Mouse (Mus musculus): ENCODE measurements around the gene Hjurp. TPM values are rescaled to one million over a fixed set of nuclear protein-coding genes. Genes with fewer than 3 reads are reported as not detected.

The Hjurp gene
- polyA plus RNA-seq, 1 experiment from 2014 or later = 225 TPM

DNA sequence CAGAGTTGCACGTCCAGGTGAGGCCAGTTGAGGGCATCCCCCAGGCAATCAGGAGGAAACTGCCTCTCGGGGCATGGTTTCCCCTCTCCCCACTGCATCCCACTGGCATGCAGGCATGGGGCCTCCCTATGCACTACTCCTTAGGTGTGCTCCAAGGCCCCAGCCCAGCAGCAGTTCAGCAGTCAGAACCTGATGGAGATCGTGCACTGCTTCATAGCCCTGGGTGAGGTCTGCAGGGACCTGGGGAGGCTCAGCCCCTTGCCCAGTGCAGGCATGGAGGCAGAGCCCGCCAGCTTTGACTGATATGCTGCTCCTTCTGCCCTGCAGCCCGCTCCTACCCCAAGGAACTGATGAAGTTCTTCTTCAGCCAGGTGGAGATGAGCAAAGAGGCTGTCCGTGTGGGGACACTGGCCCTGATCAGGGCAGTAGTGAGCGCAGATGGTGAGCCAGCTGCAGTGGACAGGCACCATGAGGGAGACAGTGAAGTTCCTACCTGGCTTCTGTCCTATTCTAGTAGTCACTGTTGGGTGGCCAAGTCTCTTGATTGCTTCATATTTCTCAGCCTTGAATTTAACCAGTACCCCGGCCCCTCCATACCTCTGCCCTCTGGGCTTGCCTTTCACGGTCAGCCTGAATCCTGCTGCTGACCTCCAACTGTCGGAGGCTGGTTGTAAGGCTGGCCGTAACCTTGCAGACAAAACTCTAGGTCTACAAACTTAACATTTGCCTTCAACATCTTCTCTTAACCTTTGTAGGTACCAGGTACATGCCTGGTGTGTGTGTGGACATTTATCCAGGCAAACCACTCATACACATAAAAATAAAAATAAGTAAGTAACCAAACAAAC lies 42.2 kb downstream of the Hjurp start:
- no peak for TF ChIP-seq CTCF (IDR thresholded peaks at IDR 0.05; ENCODE audit: low read depth)
- WGBS = 61% methylated on average over 11 of the region's 11 CpGs
- DNase-seq = no peak
- peaks cover 84% of the 10 kb centered on the region for H3K9me3 ChIP-seq (ENCODE audit: low read depth, low read length)
- no peak overlapping the region for H3K27ac ChIP-seq (ENCODE audit: low read depth)
- H3K4me3 ChIP-seq (ENCODE audit: low read depth, low read length) = no peak overlapping the region
- 0 out of 2 replicates have a peak, but pooled peaks have one; percentile 3 for ATAC-seq (ENCODE audit: insufficient read depth)
- H3K36me3 ChIP-seq (ENCODE audit: insufficient read depth) = no peaks in the 10 kb centered on the region
- H3K27me3 ChIP-seq (ENCODE audit: insufficient read depth, low read length) = no peaks in the 10 kb centered on the region
- no peaks in the 10 kb centered on the region for H3K4me1 ChIP-seq (ENCODE audit: insufficient read depth)
- H3K4me2 ChIP-seq = no peak overlapping the region
- H3K9ac ChIP-seq = no peak overlapping the region

DNA sequence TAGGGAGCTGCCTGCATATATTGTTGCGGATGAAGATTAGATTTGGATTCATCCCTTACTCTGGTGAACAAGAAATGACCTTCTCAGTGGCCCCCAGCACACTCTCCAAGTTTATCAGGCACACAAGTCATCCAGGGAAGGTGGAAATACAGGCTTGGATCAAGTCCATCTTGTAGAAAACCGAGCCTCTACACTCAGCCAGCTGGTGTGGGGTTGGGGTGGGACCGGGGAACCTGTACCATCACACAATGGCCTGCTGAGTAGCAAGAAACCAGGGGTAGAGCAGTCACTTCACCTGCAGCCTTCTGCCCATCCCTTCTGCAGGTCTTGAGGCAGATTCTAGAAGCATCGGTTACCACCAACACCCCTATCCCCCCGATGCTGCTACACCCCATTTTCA lies 42.8 kb downstream of the Hjurp start:
- H3K4me3 ChIP-seq (ENCODE audit: low read depth, low read length) = no peak overlapping the region
- no peaks in the 10 kb centered on the region for H3K27me3 ChIP-seq (ENCODE audit: insufficient read depth, low read length)
- H3K4me2 ChIP-seq = no peak overlapping the region
- H3K9ac ChIP-seq = no peak overlapping the region
- no peak for DNase-seq
- no peak for ATAC-seq (ENCODE audit: insufficient read depth)
- WGBS = 42% methylated on average over 5 of the region's 5 CpGs
- H3K4me1 ChIP-seq (ENCODE audit: insufficient read depth) = no peaks in the 10 kb centered on the region
- H3K27ac ChIP-seq (ENCODE audit: low read depth) = no peak overlapping the region
- H3K9me3 ChIP-seq (ENCODE audit: low read depth, low read length) = peaks cover 84% of the 10 kb centered on the region
- H3K36me3 ChIP-seq (ENCODE audit: insufficient read depth) = no peaks in the 10 kb centered on the region
- no peak for TF ChIP-seq CTCF (IDR thresholded peaks at IDR 0.05; ENCODE audit: low read depth)

DNA sequence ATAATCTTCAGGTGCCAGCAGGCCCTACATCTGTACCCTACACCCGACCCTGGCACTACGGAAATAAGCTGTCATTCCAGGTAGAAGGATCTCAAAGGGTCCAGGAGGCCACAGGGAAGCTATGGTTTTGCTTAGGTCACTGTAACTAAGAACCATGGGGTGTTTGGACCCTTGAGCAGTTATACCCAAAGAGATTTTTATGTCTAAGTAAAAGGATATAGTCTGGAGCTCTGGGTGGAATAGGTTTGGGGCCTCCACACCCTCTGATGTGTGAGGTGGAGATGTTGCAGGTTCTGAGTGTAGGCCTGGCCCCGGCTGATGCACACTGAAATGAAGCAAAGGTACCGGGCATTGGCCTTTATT lies 43.2 kb downstream of the Hjurp start:
- Histone ChIP-seq H3K9me3 (ENCODE audit: low read depth, low read length) (peaks cover 84% of the 10 kb centered on the region), H3K9ac (no peak overlapping the region), H3K4me1 (ENCODE audit: insufficient read depth) (no peaks in the 10 kb centered on the region), H3K27me3 (ENCODE audit: insufficient read depth, low read length) (no peaks in the 10 kb centered on the region), H3K27ac (ENCODE audit: low read depth) (no peak overlapping the region), H3K36me3 (ENCODE audit: insufficient read depth) (no peaks in the 10 kb centered on the region), H3K4me2 (no peak overlapping the region), H3K4me3 (ENCODE audit: low read depth, low read length) (no peak overlapping the region)
- DNase-seq (no peak), ATAC-seq (ENCODE audit: insufficient read depth) (no peak)
- 57% methylated on average over 4 of the region's 4 CpGs for WGBS
- no peak for TF ChIP-seq CTCF (IDR thresholded peaks at IDR 0.05; ENCODE audit: low read depth)

DNA sequence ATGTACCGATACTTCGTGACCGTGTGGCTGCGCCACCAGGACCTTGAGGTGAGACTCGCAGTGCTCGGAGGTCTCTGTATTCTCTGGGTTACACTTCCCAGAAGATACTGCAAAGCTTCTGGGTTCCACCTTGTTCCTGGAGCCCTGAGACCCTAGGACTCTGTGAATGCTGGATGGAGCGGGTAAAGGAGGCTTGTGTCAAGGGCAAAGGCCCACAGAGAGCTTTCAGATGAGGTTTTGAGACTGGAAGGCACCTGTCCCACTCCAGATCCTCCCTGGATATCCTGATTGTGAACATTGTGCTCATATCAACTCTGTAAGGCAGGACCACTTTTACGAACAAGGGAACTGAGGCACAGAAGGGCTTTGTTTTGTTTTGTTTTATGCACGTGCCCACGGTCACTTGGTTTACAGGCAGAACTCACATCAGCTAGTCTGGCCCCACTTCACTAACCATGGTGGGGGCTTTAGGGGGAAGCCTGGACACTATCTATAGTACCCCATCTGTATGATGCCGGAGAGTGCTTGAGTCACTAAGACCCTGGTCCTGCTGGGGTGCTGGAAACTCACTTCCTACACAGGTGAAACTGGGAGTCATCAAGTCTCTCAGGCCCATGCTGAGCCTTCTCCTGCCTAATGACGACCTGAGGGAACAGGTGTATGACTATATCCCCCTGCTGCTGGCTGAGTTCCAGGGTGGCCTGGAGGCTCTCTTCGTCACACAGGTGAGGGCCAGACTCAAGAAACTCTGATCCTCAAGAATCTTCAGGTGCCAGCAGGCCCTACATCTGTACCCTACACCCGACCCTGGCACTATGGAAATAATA lies 43.8 kb downstream of the Hjurp start:
- ATAC-seq (ENCODE audit: insufficient read depth) (no peak), DNase-seq (no peak)
- WGBS = 67% methylated on average over 14 of the region's 14 CpGs
- no peaks in the 10 kb centered on the region for H3K36me3 ChIP-seq (ENCODE audit: insufficient read depth)
- H3K27ac ChIP-seq (ENCODE audit: low read depth) = no peak overlapping the region
- no peaks in the 10 kb centered on the region for H3K4me1 ChIP-seq (ENCODE audit: insufficient read depth)
- no peak for TF ChIP-seq CTCF (IDR thresholded peaks at IDR 0.05; ENCODE audit: low read depth)
- H3K4me3 ChIP-seq (ENCODE audit: low read depth, low read length) = no peak overlapping the region
- H3K9ac ChIP-seq = no peak overlapping the region
- peaks cover 82% of the 10 kb centered on the region for H3K9me3 ChIP-seq (ENCODE audit: low read depth, low read length)
- no peaks in the 10 kb centered on the region for H3K27me3 ChIP-seq (ENCODE audit: insufficient read depth, low read length)
- no peak overlapping the region for H3K4me2 ChIP-seq

DNA sequence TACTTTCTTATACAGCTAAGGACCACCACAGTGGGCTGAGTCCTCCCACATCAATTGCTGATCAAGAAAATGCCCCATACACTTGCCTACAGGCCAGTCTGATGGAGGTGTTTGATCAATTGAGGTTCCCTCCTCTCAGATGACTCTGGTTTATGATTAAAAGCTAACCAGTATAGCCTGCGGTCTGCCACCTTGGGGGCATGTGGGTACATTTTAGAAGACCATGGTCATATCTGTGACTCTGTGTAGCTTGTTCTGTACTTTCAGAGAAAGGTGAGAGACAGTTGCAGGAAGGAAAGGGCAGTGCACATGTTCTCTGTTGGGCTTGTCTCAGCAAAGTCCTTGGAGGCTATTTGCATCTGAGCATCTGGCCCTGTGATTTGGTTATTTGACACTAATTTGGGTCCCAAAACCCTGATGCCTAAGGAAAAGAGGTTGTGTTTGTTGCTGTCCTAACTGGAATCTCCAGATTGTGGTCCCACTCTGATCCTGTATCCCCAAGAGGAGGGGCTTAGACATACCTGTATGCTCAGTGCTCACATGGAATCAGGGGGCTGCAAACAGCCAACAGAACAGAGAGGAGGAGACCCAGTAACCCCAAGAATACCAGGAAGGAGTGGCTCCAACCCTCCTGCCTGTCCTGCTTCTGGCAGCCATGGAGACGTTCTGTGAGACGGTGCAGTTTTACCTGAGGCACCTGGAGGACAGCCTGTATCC lies 44.6 kb downstream of the Hjurp start:
- WGBS = 53% methylated on average over 3 of the region's 3 CpGs
- no peaks in the 10 kb centered on the region for H3K36me3 ChIP-seq (ENCODE audit: insufficient read depth)
- no peak for TF ChIP-seq CTCF (IDR thresholded peaks at IDR 0.05; ENCODE audit: low read depth)
- no peaks in the 10 kb centered on the region for H3K4me1 ChIP-seq (ENCODE audit: insufficient read depth)
- H3K9ac ChIP-seq = no peak overlapping the region
- peaks cover 84% of the 10 kb centered on the region for H3K9me3 ChIP-seq (ENCODE audit: low read depth, low read length)
- H3K4me2 ChIP-seq = no peak overlapping the region
- H3K27ac ChIP-seq (ENCODE audit: low read depth) = no peak overlapping the region
- no peaks in the 10 kb centered on the region for H3K27me3 ChIP-seq (ENCODE audit: insufficient read depth, low read length)
- no peak overlapping the region for H3K4me3 ChIP-seq (ENCODE audit: low read depth, low read length)
- ATAC-seq (ENCODE audit: insufficient read depth) (no peak), DNase-seq (no peak)

DNA sequence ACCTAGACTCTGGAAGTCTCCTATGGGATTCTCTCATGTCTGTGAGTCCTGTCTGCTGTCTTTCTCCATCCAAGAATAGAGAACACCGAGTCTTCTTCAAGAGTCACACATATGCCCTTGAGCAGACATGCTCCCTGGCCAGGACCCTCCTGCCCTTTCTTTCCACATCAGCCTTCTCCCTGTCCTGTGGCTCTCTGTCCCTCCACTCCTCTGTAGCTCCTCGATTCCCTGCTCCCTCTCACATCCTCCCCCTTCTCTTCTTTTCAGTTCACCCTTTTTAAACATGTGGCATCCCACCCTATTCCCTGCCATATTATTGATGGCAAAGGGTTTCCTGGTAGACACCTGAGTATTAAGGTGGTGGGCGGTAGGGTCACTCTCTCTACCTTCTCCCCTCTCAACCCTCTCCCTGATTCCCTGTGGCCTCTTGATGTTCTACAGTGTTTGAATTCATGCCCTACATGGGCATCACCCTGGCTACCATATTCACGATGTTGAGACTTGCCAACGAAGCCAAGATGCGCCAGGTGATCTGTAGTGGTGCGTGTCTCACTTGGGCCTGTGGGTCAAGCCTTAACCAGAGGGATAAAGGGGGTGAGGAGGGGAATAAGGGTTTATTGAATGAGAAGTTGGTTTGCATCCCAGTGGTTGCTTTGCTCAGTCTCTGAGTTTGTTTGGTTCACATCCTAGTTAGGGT lies 45.5 kb downstream of the Hjurp start:
- WGBS = 60% methylated on average over 7 of the region's 7 CpGs
- Histone ChIP-seq H3K4me2 (no peak overlapping the region), H3K9ac (no peak overlapping the region), H3K27ac (ENCODE audit: low read depth) (no peak overlapping the region), H3K36me3 (ENCODE audit: insufficient read depth) (no peaks in the 10 kb centered on the region), H3K4me3 (ENCODE audit: low read depth, low read length) (no peak overlapping the region), H3K9me3 (ENCODE audit: low read depth, low read length) (peaks cover 86% of the 10 kb centered on the region), H3K4me1 (ENCODE audit: insufficient read depth) (no peaks in the 10 kb centered on the region), H3K27me3 (ENCODE audit: insufficient read depth, low read length) (no peaks in the 10 kb centered on the region)
- DNase-seq (no peak), ATAC-seq (ENCODE audit: insufficient read depth) (no peak)
- TF ChIP-seq CTCF (IDR thresholded peaks at IDR 0.05; ENCODE audit: low read depth) = no peak

Data from lung, embryonic 14.5 days (tissue).